Mouse (Mus musculus): ENCODE measurements around the gene Tgfbr3.

- no peak for TF ChIP-seq CTCF (IDR thresholded peaks at IDR 0.05)
- TF ChIP-seq EP300 (IDR thresholded peaks at IDR 0.05), result no peak
These were observed 41.6 kb downstream of the Tgfbr3 start for GRCm38 (mm10) chr5:107247786-107248185.
